Mouse (Mus musculus) lung, postnatal 0 days (tissue): Measurements from ENCODE around the gene Mrpl42.

Experiments
- CTCF ChIP-seq: IDR thresholded peaks from 2 replicates; pipeline ENCODE4 v1.5.1; 2016; ENCODE audit warnings: antibody characterized with exemption, mild to moderate bottlenecking
- EP300 ChIP-seq: IDR thresholded peaks from 2 replicates; pipeline ENCODE4 v1.6.1; 2016; ENCODE audit warnings: antibody characterized with exemption, mild to moderate bottlenecking, control low read depth

DNA sequence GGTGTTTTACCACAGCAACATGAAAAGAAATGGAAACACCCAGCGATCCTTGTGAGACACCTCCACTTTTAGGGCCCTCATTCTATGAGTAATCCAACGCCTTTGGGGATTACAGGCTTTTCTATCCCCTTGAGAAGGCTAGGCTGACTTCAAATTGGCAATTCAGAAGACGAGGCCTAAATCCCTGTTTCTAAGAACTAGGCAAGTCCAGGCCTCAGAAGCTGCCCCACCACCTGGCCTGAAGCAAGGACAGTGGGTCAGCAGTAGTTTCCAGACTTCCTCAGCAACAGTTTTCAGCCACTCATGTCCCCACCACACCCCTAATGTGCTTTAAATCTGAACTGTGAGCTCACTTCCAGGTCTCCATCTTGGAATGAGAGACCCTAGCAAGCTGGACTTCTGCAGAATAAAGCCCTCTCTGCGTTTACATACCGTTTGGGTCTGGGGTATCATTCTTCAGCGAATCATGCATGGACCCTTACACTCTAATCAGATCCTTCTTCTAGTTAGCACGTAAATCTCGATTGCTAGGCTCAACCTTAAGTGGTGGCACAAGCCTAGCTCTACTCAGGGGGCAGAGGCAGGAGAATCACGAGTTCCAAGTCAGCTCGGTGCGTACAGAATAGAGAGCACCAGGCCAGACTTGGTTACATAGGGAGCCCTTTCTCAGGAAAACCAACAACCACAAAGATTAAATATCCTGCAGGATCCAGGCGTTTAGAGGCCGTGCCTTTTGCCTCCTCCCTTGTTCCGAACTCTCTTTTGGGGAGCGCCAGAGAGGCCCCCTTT is 12.2 kb upstream of the Mrpl42 start:
- TF ChIP-seq CTCF (no peak), EP300 (no peak)
